Mouse (Mus musculus): ENCODE measurements around the gene Inava.

- TF ChIP-seq NELFE (IDR thresholded peaks at IDR 0.05; ENCODE audit: low read depth, low read length) (no peak), UBTF (IDR thresholded peaks at IDR 0.05; ENCODE audit: low read depth, low read length) (no peak), CTCF (conservative IDR thresholded peaks at IDR 0.05 in 1 of 2, IDR thresholded peaks at IDR 0.05 in 1 of 2; ENCODE audit: low read depth in 2 of 2, low read length in 2 of 2) (no peak), MEF2A (IDR thresholded peaks at IDR 0.05; ENCODE audit: borderline replicate concordance, low read depth, low read length) (no peak), EP300 (IDR thresholded peaks at IDR 0.05; ENCODE audit: low read length) (no peak), SIN3A (IDR thresholded peaks at IDR 0.05; ENCODE audit: low read length) (no peak), POLR2A (IDR thresholded peaks at IDR 0.05; ENCODE audit: low read depth, low read length) (no peak), ZC3H11A (IDR thresholded peaks at IDR 0.05; ENCODE audit: low read depth, low read length) (no peak), USF1 (IDR thresholded peaks at IDR 0.05; ENCODE audit: low read depth, low read length) (no peak)
Observed at GRCm38 (mm10) chr1:136177085-136177484, 57.0 kb downstream of the Inava start.
